Mouse (Mus musculus) heart, adult 9 months (tissue): ENCODE results near the gene Tmem234.

Experiments used
- DNase-seq, 2 experiments: peaks; one replicate each; pipeline ENCODE4 v3.0.0; 2022; ENCODE audit warnings: low spot score in 2 of 2

Gene Tmem234

GRCm38 (mm10) chr4:129578466-129578865 is 22.0 kb upstream of the Tmem234 start, which contains the start of gene Fam167b:
Gene Fam167b (minus strand): TSS chr4:129578549.
- DNase-seq, result peak; percentile 38 to 59

GRCm38 (mm10) chr4:129580347-129580746 is 20.1 kb upstream of the Tmem234 start:
- DNase-seq, result no peak

- no peak for DNase-seq
These were observed 18.2 kb upstream of the Tmem234 start for GRCm38 (mm10) chr4:129582251-129582650.

- DNase-seq, result no peak
These were observed 16.1 kb upstream of the Tmem234 start for GRCm38 (mm10) chr4:129584370-129584769.

- DNase-seq, result peak; percentile 74 to 83
These were observed 15.4 kb upstream of the Tmem234 start for GRCm38 (mm10) chr4:129584884-129585608.

GRCm38 (mm10) chr4:129585773-129586172 is 14.7 kb upstream of the Tmem234 start:
- DNase-seq, result no peak

- no peak for DNase-seq
These were observed 13.5 kb upstream of the Tmem234 start for GRCm38 (mm10) chr4:129586943-129587342.

GRCm38 (mm10) chr4:129588865-129589264 is 11.6 kb upstream of the Tmem234 start:
- no peak for DNase-seq

GRCm38 (mm10) chr4:129608426-129609025 is 8.1 kb downstream of the Tmem234 start:
- peak; percentile 73 to 77 for DNase-seq

- no peak for DNase-seq
These were observed 8.7 kb downstream of the Tmem234 start for GRCm38 (mm10) chr4:129609139-129609631.

GRCm38 (mm10) chr4:129610026-129610425 is 9.6 kb downstream of the Tmem234 start:
- DNase-seq, result no peak

GRCm38 (mm10) chr4:129610472-129610871 is 10.0 kb downstream of the Tmem234 start:
- no peak for DNase-seq

- peak in 1 of 2 experiments; percentile 58 for DNase-seq
These were observed 13.6 kb downstream of the Tmem234 start, which contains the start of gene Dcdc2b for GRCm38 (mm10) chr4:129614093-129614492. Gene Dcdc2b (minus strand): TSS chr4:129614257.

GRCm38 (mm10) chr4:129615801-129616290 is 15.4 kb downstream of the Tmem234 start:
- no peak for DNase-seq

GRCm38 (mm10) chr4:129616631-129617030 is 16.2 kb downstream of the Tmem234 start:
- DNase-seq, result no peak

GRCm38 (mm10) chr4:129617121-129617641 is 16.7 kb downstream of the Tmem234 start:
- DNase-seq, result no peak

GRCm38 (mm10) chr4:129618031-129618430 is 17.6 kb downstream of the Tmem234 start:
- DNase-seq, result no peak

GRCm38 (mm10) chr4:129618786-129619691 is 18.6 kb downstream of the Tmem234 start, which contains the start of gene Iqcc:
Gene Iqcc (minus strand): TSS chr4:129619099.
- peak; percentile 97 for DNase-seq

GRCm38 (mm10) chr4:129620419-129621282 is 20.2 kb downstream of the Tmem234 start:
- no peak for DNase-seq

GRCm38 (mm10) chr4:129621283-129621841 is 20.9 kb downstream of the Tmem234 start:
- peak; percentile 77 to 82 for DNase-seq
